Mouse (Mus musculus) central nervous system, embryonic 14 days (tissue): Measurements from ENCODE around the gene Rab28. TPM values are rescaled to one million over a fixed set of nuclear protein-coding genes. Genes with fewer than 3 reads are reported as not detected.

Source experiments
- polyA plus RNA-seq: library from polyadenylated mRNA; depleted of rRNA; stranded (reverse); fragments of >200 nt; gene quantifications from 2 replicates; pipeline ENCODE4 v1.2.3, GENCODE M21; 2012; rRNA removed

Gene Rab28
- 52.9 and 60.1 TPM in 2 replicates for polyA plus RNA-seq

DNA sequence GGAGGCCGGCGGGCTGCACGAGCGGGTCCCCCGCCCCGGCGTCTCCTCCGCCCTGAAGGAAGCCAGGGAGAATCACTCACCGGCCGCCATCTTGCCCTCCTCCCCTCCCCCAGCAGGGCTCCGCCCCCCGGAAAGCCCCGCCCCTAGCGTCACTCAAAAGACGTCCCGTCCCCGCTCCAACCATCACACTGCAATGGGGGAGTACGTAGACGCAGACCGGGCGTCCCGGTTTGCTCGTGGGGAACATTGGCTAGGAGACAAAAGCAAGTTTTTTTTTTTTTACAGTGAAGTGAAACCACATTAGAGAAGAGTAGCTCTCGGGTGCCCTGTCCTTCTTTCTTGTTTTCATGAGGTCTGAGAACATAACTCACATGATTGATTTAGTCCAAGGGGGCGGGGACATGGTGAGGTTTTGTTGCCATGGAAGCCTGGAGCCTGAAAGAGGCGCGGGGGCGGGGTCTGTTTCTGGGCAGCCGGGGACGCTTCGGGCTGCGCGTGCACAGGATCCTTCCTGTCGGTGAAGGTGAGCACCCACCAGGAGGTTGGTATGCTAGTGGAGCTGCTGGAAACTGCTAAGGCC, at the start of gene Rab28:
Gene Rab28, minus strand, starts transcription at position 107 of the 580 bp plus-strand sequence.

Other genes with a start within 250 kb of the Rab28 start
- 1.4 TPM in 1 of 2 replicates, not detected in the other for gene Nkx3-2, start 56.3 kb upstream of the Rab28 start, polyA plus RNA-seq
- gene Bod1l, start 136.2 kb upstream of the Rab28 start, polyA plus RNA-seq: 14.9 and 15.0 TPM in 2 replicates